Mouse (Mus musculus) spleen, adult 2 months (tissue): ENCODE measurements around the gene Acp2.

Experiments used
- CTCF ChIP-seq: fragments of 200-500 bp; IDR thresholded peaks from 2 replicates; pipeline ENCODE4 v1.5.1; 2011; ENCODE audit warnings: mild to moderate bottlenecking, inconsistent platforms; ENCODE audit not compliant: insufficient read depth, insufficient read length, insufficient replicate concordance; ENCODE audit errors: extremely low read depth
- POLR2A ChIP-seq: fragments of 200-500 bp; IDR thresholded peaks from 2 replicates; pipeline ENCODE4 v1.6.1; 2011; ENCODE audit warnings: low read depth, low read length, inconsistent platforms

DNA sequence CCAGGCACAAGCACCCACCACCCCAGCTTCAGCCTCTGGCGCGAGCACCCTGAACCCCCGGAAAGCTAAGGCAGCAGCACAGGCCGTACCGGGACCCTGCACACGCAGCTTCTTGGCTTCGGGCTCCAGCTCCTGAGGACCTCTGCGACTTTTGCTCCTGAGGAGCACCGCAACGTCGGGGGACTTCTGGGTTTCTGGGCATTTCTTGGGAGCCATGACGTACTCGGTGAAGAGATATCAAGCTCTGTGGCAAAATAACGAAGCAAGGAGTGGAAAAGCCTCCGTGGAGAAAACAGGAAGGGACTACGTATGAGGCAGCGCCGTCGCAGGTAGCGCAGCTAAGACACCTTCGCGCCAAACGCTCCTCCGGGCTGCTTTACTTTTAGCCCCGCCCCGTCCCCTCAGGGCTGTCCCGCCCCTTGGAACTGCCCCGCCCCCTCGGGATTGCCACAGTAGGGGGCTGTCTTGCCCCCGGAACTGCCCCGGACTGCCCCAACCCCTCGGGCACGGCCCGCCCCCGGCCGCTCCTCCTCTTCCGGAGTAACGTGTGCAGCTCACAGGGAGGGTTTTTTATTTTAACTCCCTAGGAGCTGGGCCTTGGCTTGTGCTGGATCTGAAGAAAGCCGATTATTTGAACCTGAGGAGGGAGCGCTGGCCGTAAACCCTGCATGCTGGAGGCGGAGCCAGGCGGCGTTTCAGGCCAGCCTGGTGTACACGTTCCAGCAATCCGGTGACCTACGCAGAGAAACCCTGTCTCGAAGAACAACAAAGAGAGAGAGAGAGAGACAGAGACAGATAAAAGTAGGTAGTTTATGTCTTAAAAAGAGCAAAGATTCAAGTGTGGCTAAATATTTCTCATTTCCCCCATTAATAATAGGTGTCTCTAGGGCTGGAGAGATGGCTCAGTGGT is 34.2 kb downstream of the Acp2 start, which contains the start of gene Ddb2:
- TF ChIP-seq CTCF (no peak), POLR2A (no peak)
